Mouse (Mus musculus) bone marrow macrophage, adult 2 months (primary cell): ENCODE results near the gene Anxa5. TPM values are rescaled to one million over a fixed set of nuclear protein-coding genes. Genes with fewer than 3 reads are reported as not detected.

Experiments used
- H3K27ac ChIP-seq: 2 replicates; pipeline ENCODE4 v1.5.1; 2012; ENCODE audit warnings: low read depth, low read length; ENCODE audit not compliant: insufficient read depth
- H3K4me1 ChIP-seq: 2 replicates; pipeline ENCODE4 v1.6.1; 2012; ENCODE audit warnings: low read length; ENCODE audit not compliant: control insufficient read depth, insufficient read depth
- H3K4me3 ChIP-seq: 2 replicates; pipeline ENCODE4 v1.5.1; 2012; ENCODE audit warnings: mild to moderate bottlenecking, low read length, moderate library complexity; ENCODE audit not compliant: insufficient read depth
- CTCF ChIP-seq: IDR thresholded peaks from 2 replicates; pipeline ENCODE4 v1.5.1; 2012; ENCODE audit warnings: low read depth, mild to moderate bottlenecking, low read length, moderate library complexity
- POLR2A ChIP-seq: IDR thresholded peaks from 2 replicates; pipeline ENCODE4 v1.6.1; 2012; ENCODE audit warnings: mild to moderate bottlenecking, low read depth, low read length, borderline replicate concordance
- polyA plus RNA-seq: library from polyadenylated mRNA; stranded (reverse); fragments of >200 nt; gene quantifications from 2 replicates; pipeline ENCODE4 v1.2.4, GENCODE M21; 2012; ENCODE audit not compliant: missing spikeins, insufficient read depth, insufficient read length

The Anxa5 gene
- polyA plus RNA-seq, 1 experiment, result 897 TPM

- peaks cover 13% of the 10 kb centered on the region for H3K4me1 ChIP-seq
- no peak overlapping the region for H3K4me3 ChIP-seq
- H3K27ac ChIP-seq, result no peak overlapping the region
- TF ChIP-seq POLR2A, result no peak
- TF ChIP-seq CTCF, result no peak
Measured at GRCm38 (mm10) chr3:36489590-36489910, 13.9 kb upstream of the Anxa5 start.

GRCm38 (mm10) chr3:36488899-36489589 is 13.3 kb upstream of the Anxa5 start:
- Histone ChIP-seq H3K4me1 (peaks cover 11% of the 10 kb centered on the region), H3K27ac (no peak overlapping the region), H3K4me3 (no peak overlapping the region)
- TF ChIP-seq CTCF (no peak), POLR2A (no peak)

- Histone ChIP-seq H3K4me1 (peaks cover 11% of the 10 kb centered on the region), H3K27ac (no peak overlapping the region)
- no peak for TF ChIP-seq POLR2A
Measured at GRCm38 (mm10) chr3:36488367-36488766, 12.7 kb upstream of the Anxa5 start.

GRCm38 (mm10) chr3:36486881-36487280 is 11.2 kb upstream of the Anxa5 start:
- TF ChIP-seq CTCF (no peak), POLR2A (no peak)
- H3K27ac ChIP-seq, result no peak overlapping the region
- peaks cover 13% of the 10 kb centered on the region for H3K4me1 ChIP-seq
- no peak overlapping the region for H3K4me3 ChIP-seq

More at GRCm38 (mm10) chr3:36488367-36488766, 12.7 kb upstream of the Anxa5 start:
- H3K4me3 ChIP-seq, result no peak overlapping the region

- Histone ChIP-seq H3K4me1 (peaks cover 12% of the 10 kb centered on the region), H3K27ac (no peak overlapping the region), H3K4me3 (no peak overlapping the region)
- TF ChIP-seq CTCF (no peak), POLR2A (no peak)
Measured at GRCm38 (mm10) chr3:36486176-36486575, 10.5 kb upstream of the Anxa5 start.

GRCm38 (mm10) chr3:36484292-36484691 is 8.6 kb upstream of the Anxa5 start:
- Histone ChIP-seq H3K27ac (no peak overlapping the region), H3K4me1 (peaks cover 12% of the 10 kb centered on the region), H3K4me3 (no peak overlapping the region)
- no peak for TF ChIP-seq POLR2A
- TF ChIP-seq CTCF, result no peak

GRCm38 (mm10) chr3:36482940-36483339 is 7.2 kb upstream of the Anxa5 start:
- Histone ChIP-seq H3K27ac (no peak overlapping the region), H3K4me3 (no peak overlapping the region), H3K4me1 (peaks cover 6% of the 10 kb centered on the region)
- TF ChIP-seq CTCF (no peak), POLR2A (no peak)

GRCm38 (mm10) chr3:36481776-36482193 is 6.1 kb upstream of the Anxa5 start:
- no peak for TF ChIP-seq POLR2A
- TF ChIP-seq CTCF, result no peak
- peaks cover 6% of the 10 kb centered on the region for H3K4me1 ChIP-seq
- H3K27ac ChIP-seq, result no peak overlapping the region
- H3K4me3 ChIP-seq, result no peak overlapping the region

GRCm38 (mm10) chr3:36480486-36480885 is 4.8 kb upstream of the Anxa5 start:
- no peak for TF ChIP-seq POLR2A
- TF ChIP-seq CTCF, result no peak
- H3K4me3 ChIP-seq, result no peak overlapping the region
- H3K4me1 ChIP-seq, result peaks cover 10% of the 10 kb centered on the region
- H3K27ac ChIP-seq, result no peak overlapping the region

- Histone ChIP-seq H3K27ac (no peak overlapping the region), H3K4me3 (no peak overlapping the region), H3K4me1 (peaks cover 14% of the 10 kb centered on the region)
- TF ChIP-seq POLR2A (no peak), CTCF (no peak)
Measured at GRCm38 (mm10) chr3:36478776-36479175, 3.1 kb upstream of the Anxa5 start.
